Mouse (Mus musculus): ENCODE measurements around the gene 9330182L06Rik. TPM values are rescaled to one million over a fixed set of nuclear protein-coding genes. Genes with fewer than 3 reads are reported as not detected.

Gene 9330182L06Rik
- polyA plus RNA-seq, 1 experiment from 2014 or later: 4.7 TPM

- 54% methylated on average over 1 of the region's 1 CpGs for WGBS
- no peak for DNase-seq (ENCODE audit: low spot score)
- Histone ChIP-seq H3K36me3 (ENCODE audit: control insufficient read depth, insufficient read depth, low read length) (no peaks in the 10 kb centered on the region), H3K9ac (ENCODE audit: low read length) (no peak overlapping the region), H3K4me3 (ENCODE audit: low read depth, low read length) (no peak overlapping the region), H3K27ac (ENCODE audit: low read depth) (no peak overlapping the region), H3K27me3 (replicated peaks; ENCODE audit: control insufficient read depth, insufficient read depth, low read length) (no peaks in the 10 kb centered on the region), H3K4me1 (replicated peaks; ENCODE audit: control insufficient read depth, insufficient read depth, low read length) (no peaks in the 10 kb centered on the region), H3K9me3 (ENCODE audit: control insufficient read depth, low read length) (no peaks in the 10 kb centered on the region), H3K4me2 (ENCODE audit: low read length) (no peak overlapping the region)
- no peak for ATAC-seq (replicated peaks; ENCODE audit: low FRiP score, low TSS enrichment, low read depth)
These were observed 60.9 kb downstream of the 9330182L06Rik start for GRCm38 (mm10) chr5:9326863-9327262.

DNA sequence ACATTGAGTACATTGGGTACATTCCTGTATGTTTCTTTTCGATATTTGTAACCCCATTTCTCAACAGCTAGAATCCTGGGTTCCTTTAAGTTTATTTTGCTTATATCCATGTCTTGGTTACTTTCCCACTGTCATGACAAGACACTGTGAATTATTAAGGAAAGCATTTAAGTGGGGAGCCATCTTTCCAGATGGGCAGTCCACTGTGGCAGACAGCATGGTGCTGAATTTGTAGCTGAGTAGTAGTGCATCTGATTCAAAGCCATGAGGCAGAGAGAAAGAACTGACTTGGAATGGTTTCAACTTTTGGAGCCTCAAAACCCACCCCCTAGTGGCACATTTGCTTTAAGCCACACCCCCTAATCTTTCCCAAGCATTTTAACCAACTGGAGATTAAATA is 61.6 kb downstream of the 9330182L06Rik start:
- ATAC-seq (replicated peaks; ENCODE audit: low FRiP score, low TSS enrichment, low read depth) (no peak), DNase-seq (ENCODE audit: low spot score) (no peak)
- Histone ChIP-seq H3K36me3 (ENCODE audit: control insufficient read depth, insufficient read depth, low read length) (no peaks in the 10 kb centered on the region), H3K9ac (ENCODE audit: low read length) (no peak overlapping the region), H3K4me1 (replicated peaks; ENCODE audit: control insufficient read depth, insufficient read depth, low read length) (no peaks in the 10 kb centered on the region), H3K4me2 (ENCODE audit: low read length) (no peak overlapping the region), H3K27me3 (replicated peaks; ENCODE audit: control insufficient read depth, insufficient read depth, low read length) (no peaks in the 10 kb centered on the region), H3K4me3 (ENCODE audit: low read depth, low read length) (no peak overlapping the region), H3K27ac (ENCODE audit: low read depth) (no peak overlapping the region), H3K9me3 (ENCODE audit: control insufficient read depth, low read length) (no peaks in the 10 kb centered on the region)
- 93% methylated on average over 1 of the region's 1 CpGs for WGBS

DNA sequence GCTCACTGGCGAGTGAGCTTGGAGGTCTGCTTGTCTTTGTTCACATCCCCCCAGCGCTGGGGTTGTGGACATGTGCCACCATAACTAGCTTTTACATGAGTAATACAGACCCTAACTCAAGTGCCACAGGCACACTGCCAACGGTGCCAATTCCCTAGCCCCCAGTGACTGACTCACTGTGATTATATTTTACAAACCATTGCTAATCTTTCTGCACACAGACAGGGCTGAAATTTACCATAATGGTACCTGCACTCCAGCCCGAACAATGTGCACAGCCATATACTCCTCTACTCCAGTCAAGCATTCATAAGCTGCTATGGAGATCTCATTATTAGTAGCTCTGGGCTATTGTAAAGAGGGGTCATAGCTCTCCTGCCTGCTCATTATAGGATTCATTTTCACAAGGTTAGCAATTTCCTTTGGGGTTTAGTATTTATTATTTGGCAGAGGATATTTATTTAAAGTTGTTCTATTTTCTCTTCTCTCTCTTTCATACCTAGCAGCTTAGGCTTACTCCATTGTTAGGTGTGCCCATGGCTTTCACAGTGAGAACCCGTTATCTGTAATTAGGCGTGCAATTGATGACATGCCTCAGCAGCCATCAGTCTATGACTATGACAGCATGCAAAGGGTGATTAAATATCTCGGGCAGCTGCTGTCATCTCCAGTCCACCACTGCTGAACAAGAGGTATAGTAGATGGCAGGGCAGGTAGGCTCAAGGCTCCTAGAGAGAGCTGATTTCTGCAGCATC is 73.0 kb downstream of the 9330182L06Rik start:
- no peak overlapping the region for H3K9ac ChIP-seq (ENCODE audit: low read length)
- no peaks in the 10 kb centered on the region for H3K27me3 ChIP-seq (replicated peaks; ENCODE audit: control insufficient read depth, insufficient read depth, low read length)
- no peak overlapping the region for H3K27ac ChIP-seq (ENCODE audit: low read depth)
- H3K36me3 ChIP-seq (ENCODE audit: control insufficient read depth, insufficient read depth, low read length): no peaks in the 10 kb centered on the region
- no peak overlapping the region for H3K4me2 ChIP-seq (ENCODE audit: low read length)
- H3K4me1 ChIP-seq (replicated peaks; ENCODE audit: control insufficient read depth, insufficient read depth, low read length): no peaks in the 10 kb centered on the region
- WGBS: 76% methylated on average over 7 of the region's 7 CpGs
- no peak overlapping the region for H3K4me3 ChIP-seq (ENCODE audit: low read depth, low read length)
- DNase-seq (ENCODE audit: low spot score): no peak
- ATAC-seq (replicated peaks; ENCODE audit: low FRiP score, low TSS enrichment, low read depth): 0 out of 2 replicates have a peak, but pooled peaks have one; percentile 50
- no peaks in the 10 kb centered on the region for H3K9me3 ChIP-seq (ENCODE audit: control insufficient read depth, low read length)

DNA sequence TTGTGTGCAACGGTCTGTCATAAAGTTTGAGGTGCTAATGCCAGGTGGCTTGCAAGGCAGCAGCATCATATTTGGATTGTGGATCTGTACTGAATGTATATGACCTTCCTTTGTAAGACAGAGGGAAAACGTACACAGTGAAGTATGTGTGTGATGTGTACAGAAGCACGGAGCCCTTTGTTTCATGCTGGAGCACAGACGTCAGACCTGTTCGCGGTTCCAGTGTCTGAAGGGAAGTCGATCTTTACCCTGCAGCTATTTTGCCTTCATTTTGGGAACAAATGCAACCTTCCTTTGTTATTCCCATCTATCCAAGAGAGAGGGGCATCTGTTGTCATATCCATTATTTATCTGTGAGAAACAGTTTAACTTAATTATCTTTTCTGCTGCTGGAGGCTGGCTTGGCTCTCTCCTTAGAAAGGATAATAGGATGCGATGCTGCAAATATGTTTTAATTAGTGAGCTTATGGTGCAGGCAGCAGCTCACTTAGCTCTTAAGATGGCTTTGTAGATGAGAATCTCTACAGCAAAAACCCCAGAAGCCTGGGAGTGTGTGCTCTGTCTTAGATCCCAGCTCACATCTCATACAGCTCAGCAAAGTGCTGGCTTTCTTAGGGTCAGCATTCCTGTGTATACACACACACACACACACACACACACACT is 73.7 kb downstream of the 9330182L06Rik start:
- no peaks in the 10 kb centered on the region for H3K9me3 ChIP-seq (ENCODE audit: control insufficient read depth, low read length)
- ATAC-seq (replicated peaks; ENCODE audit: low FRiP score, low TSS enrichment, low read depth) (no peak), DNase-seq (ENCODE audit: low spot score) (no peak)
- no peak overlapping the region for H3K27ac ChIP-seq (ENCODE audit: low read depth)
- no peak overlapping the region for H3K4me3 ChIP-seq (ENCODE audit: low read depth, low read length)
- no peak overlapping the region for H3K9ac ChIP-seq (ENCODE audit: low read length)
- no peaks in the 10 kb centered on the region for H3K27me3 ChIP-seq (replicated peaks; ENCODE audit: control insufficient read depth, insufficient read depth, low read length)
- H3K36me3 ChIP-seq (ENCODE audit: control insufficient read depth, insufficient read depth, low read length): no peaks in the 10 kb centered on the region
- no peak overlapping the region for H3K4me2 ChIP-seq (ENCODE audit: low read length)
- 74% methylated on average over 8 of the region's 8 CpGs for WGBS
- no peaks in the 10 kb centered on the region for H3K4me1 ChIP-seq (replicated peaks; ENCODE audit: control insufficient read depth, insufficient read depth, low read length)

GRCm38 (mm10) chr5:9344581-9344980 is 78.7 kb downstream of the 9330182L06Rik start:
- Histone ChIP-seq H3K4me2 (ENCODE audit: low read length) (no peak overlapping the region), H3K36me3 (ENCODE audit: control insufficient read depth, insufficient read depth, low read length) (no peaks in the 10 kb centered on the region), H3K4me3 (ENCODE audit: low read depth, low read length) (no peak overlapping the region), H3K27me3 (replicated peaks; ENCODE audit: control insufficient read depth, insufficient read depth, low read length) (no peaks in the 10 kb centered on the region), H3K9ac (ENCODE audit: low read length) (no peak overlapping the region), H3K9me3 (ENCODE audit: control insufficient read depth, low read length) (no peaks in the 10 kb centered on the region), H3K4me1 (replicated peaks; ENCODE audit: control insufficient read depth, insufficient read depth, low read length) (no peaks in the 10 kb centered on the region), H3K27ac (ENCODE audit: low read depth) (no peak overlapping the region)
- DNase-seq (ENCODE audit: low spot score) (no peak), ATAC-seq (replicated peaks; ENCODE audit: low FRiP score, low TSS enrichment, low read depth) (no peak)
- 59% methylated on average over 5 of the region's 5 CpGs for WGBS

DNA sequence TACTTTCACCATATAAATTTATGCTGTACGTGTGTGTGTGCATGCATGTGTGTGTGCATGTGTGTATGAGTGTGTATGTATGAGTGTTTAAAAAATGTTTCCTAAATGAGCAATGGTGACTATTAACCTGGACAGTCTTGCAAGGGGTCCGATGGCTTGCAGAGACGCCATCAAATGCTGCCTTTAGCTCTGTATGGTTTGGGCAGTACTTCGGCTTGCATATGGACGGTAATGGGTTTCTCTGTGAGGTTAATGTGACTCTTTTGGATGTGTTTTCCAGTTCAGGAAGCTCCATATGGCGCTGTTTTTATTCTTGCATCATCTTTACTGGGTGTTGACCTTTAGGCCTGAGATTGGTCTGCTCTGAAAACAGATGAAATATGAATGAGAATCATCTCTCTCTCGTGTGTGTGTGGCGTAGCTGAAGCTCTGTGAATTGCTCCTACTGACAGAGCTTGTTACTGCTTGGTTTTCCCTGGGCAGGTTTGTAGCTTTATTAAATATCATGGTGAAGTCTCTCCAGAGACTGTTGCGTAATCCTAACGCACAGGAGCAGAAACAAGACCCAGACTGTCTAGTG is 79.2 kb downstream of the 9330182L06Rik start:
- Histone ChIP-seq H3K36me3 (ENCODE audit: control insufficient read depth, insufficient read depth, low read length) (no peaks in the 10 kb centered on the region), H3K27me3 (replicated peaks; ENCODE audit: control insufficient read depth, insufficient read depth, low read length) (no peaks in the 10 kb centered on the region), H3K4me3 (ENCODE audit: low read depth, low read length) (no peak overlapping the region), H3K9ac (ENCODE audit: low read length) (no peak overlapping the region), H3K9me3 (ENCODE audit: control insufficient read depth, low read length) (no peaks in the 10 kb centered on the region), H3K4me1 (replicated peaks; ENCODE audit: control insufficient read depth, insufficient read depth, low read length) (no peaks in the 10 kb centered on the region), H3K4me2 (ENCODE audit: low read length) (no peak overlapping the region), H3K27ac (ENCODE audit: low read depth) (no peak overlapping the region)
- DNase-seq (ENCODE audit: low spot score) (no peak), ATAC-seq (replicated peaks; ENCODE audit: low FRiP score, low TSS enrichment, low read depth) (no peak)
- 77% methylated on average over 10 of the region's 10 CpGs for WGBS

- no peak for ATAC-seq (replicated peaks; ENCODE audit: low FRiP score, low TSS enrichment, low read depth)
- 79% methylated on average over 3 of the region's 3 CpGs for WGBS
- Histone ChIP-seq H3K9ac (ENCODE audit: low read length) (no peak overlapping the region), H3K4me1 (replicated peaks; ENCODE audit: control insufficient read depth, insufficient read depth, low read length) (no peaks in the 10 kb centered on the region), H3K9me3 (ENCODE audit: control insufficient read depth, low read length) (no peaks in the 10 kb centered on the region), H3K36me3 (ENCODE audit: control insufficient read depth, insufficient read depth, low read length) (no peaks in the 10 kb centered on the region), H3K4me2 (ENCODE audit: low read length) (no peak overlapping the region), H3K27me3 (replicated peaks; ENCODE audit: control insufficient read depth, insufficient read depth, low read length) (no peaks in the 10 kb centered on the region), H3K4me3 (ENCODE audit: low read depth, low read length) (no peak overlapping the region), H3K27ac (ENCODE audit: low read depth) (no peak overlapping the region)
- DNase-seq (ENCODE audit: low spot score): no peak
These were observed 79.7 kb downstream of the 9330182L06Rik start for GRCm38 (mm10) chr5:9345625-9346024.

DNA sequence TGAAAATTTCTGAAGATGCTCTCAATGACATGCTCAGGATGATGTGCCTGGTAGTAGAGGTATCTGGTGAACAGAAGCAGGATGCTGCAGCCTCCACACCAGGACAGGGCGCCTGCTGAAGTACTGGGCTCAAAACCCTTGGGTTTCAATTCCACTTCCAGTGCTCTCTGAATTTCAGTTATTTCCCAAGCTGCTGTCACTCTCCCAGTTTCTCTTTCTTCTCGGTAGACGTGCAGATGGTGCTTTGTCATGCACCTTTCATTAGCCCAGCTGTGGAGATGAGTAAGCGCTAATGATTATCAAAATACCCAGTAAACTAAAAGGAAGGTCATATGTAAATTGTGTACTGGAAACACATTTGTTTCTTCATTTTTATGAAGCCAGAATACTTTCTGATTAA is 80.6 kb downstream of the 9330182L06Rik start:
- no peak for ATAC-seq (replicated peaks; ENCODE audit: low FRiP score, low TSS enrichment, low read depth)
- Histone ChIP-seq H3K4me3 (ENCODE audit: low read depth, low read length) (no peak overlapping the region), H3K9ac (ENCODE audit: low read length) (no peak overlapping the region), H3K27me3 (replicated peaks; ENCODE audit: control insufficient read depth, insufficient read depth, low read length) (no peaks in the 10 kb centered on the region), H3K27ac (ENCODE audit: low read depth) (no peak overlapping the region), H3K9me3 (ENCODE audit: control insufficient read depth, low read length) (no peaks in the 10 kb centered on the region), H3K4me1 (replicated peaks; ENCODE audit: control insufficient read depth, insufficient read depth, low read length) (no peaks in the 10 kb centered on the region), H3K36me3 (ENCODE audit: control insufficient read depth, insufficient read depth, low read length) (no peaks in the 10 kb centered on the region), H3K4me2 (ENCODE audit: low read length) (no peak overlapping the region)
- DNase-seq (ENCODE audit: low spot score): no peak
- 73% methylated on average over 4 of the region's 4 CpGs for WGBS
